Mouse (Mus musculus) midbrain, postnatal 0 days (tissue): Measurements from ENCODE around the gene Ubqln4. TPM values are rescaled to one million over a fixed set of nuclear protein-coding genes. Genes with fewer than 3 reads are reported as not detected.

Source experiments
- ATAC-seq: fragments of 200-750 bp; cut with Nextera tagmentation; 2 replicates; pipeline ENCODE4 v1.8.0; 2017; ENCODE audit warnings: moderate number of reproducible peaks, mild to moderate bottlenecking, moderate TSS enrichment, moderate library complexity; ENCODE audit not compliant: low FRiP score
- DNase-seq: peaks from one replicate; pipeline ENCODE4 v3.0.0-alpha.2; 2015; ENCODE audit warnings: low spot score
- H3K27ac ChIP-seq: fragments of 300-500 bp; sonication (generic); 2 replicates; pipeline ENCODE4 v1.5.1; 2014; ENCODE audit warnings: low read depth, mild to moderate bottlenecking, low read length, mixed read lengths
- H3K27me3 ChIP-seq: fragments of 300-500 bp; sonication (generic); 2 replicates; pipeline ENCODE4 v1.6.1; 2014; ENCODE audit warnings: low read length, control low read depth, mixed read lengths; ENCODE audit not compliant: insufficient read depth
- H3K36me3 ChIP-seq: fragments of 300-500 bp; sonication (generic); 2 replicates; pipeline ENCODE4 v1.6.1; 2014; ENCODE audit warnings: low read length, control low read depth, mixed read lengths; ENCODE audit not compliant: insufficient read depth
- H3K4me1 ChIP-seq: fragments of 300-500 bp; sonication (generic); 2 replicates; pipeline ENCODE4 v1.6.1; 2014; ENCODE audit warnings: mild to moderate bottlenecking, control low read depth, antibody characterized with exemption, low read length, mixed read lengths; ENCODE audit not compliant: insufficient read depth
- H3K4me2 ChIP-seq: fragments of 300-500 bp; sonication (generic); 2 replicates; pipeline ENCODE4 v1.6.1; 2014; ENCODE audit warnings: low read depth, mild to moderate bottlenecking, low read length, mixed read lengths; ENCODE audit not compliant: poor library complexity, severe bottlenecking
- H3K4me3 ChIP-seq: fragments of 300-500 bp; sonication (generic); 2 replicates; pipeline ENCODE4 v1.5.1; 2014; ENCODE audit warnings: low read depth, mild to moderate bottlenecking, low read length, moderate library complexity
- H3K9ac ChIP-seq: fragments of 300-500 bp; sonication (generic); replicated peaks from 2 replicates; pipeline ENCODE4 v1.6.1; 2014; ENCODE audit warnings: mild to moderate bottlenecking, low read length, moderate library complexity, mixed read lengths; ENCODE audit not compliant: poor library complexity, severe bottlenecking
- H3K9me3 ChIP-seq: fragments of 300-500 bp; sonication (generic); 2 replicates; pipeline ENCODE4 v1.6.1; 2016; ENCODE audit warnings: low read length, control low read depth
- CTCF ChIP-seq: IDR thresholded peaks from 2 replicates; pipeline ENCODE4 v1.5.1; 2016; ENCODE audit warnings: antibody characterized with exemption, mild to moderate bottlenecking
- WGBS: fragments of 180-500 bp; shearing (Covaris S2); extraction: QIAGEN DNeasy Blood & Tissue Kit; methylation state at CpG from one replicate; pipeline ENCODE4 v1.1.7; 2014; 5-methylcytosine and 5-hydroxymethylcytosine counted together
- polyA plus RNA-seq: library from polyadenylated mRNA; unstranded; fragments of >200 nt; fragmentation: Nextera tagmentation; extraction: Ambion mirVana; gene quantifications from 2 replicates; pipeline ENCODE4 v1.2.1, GENCODE M21; 2015
- total RNA-seq: library from RNA; depleted of rRNA; stranded (reverse); fragments of >200 nt; gene quantifications from 2 replicates; pipeline ENCODE4 v1.2.3, GENCODE M21; 2014

Ubqln4 gene
- total and polyA plus RNA-seq, 2 experiments from 2014 or later = 30.4 to 120 TPM

- Histone ChIP-seq H3K9me3 (no peaks in the 10 kb centered on the region), H3K4me1 (no peaks in the 10 kb centered on the region), H3K4me3 (no peak overlapping the region), H3K4me2 (no peak overlapping the region), H3K36me3 (peaks cover 52% of the 10 kb centered on the region), H3K27me3 (no peaks in the 10 kb centered on the region), H3K27ac (no peak overlapping the region), H3K9ac (no peak overlapping the region)
- no peak for TF ChIP-seq CTCF
- no peak for DNase-seq
- ATAC-seq = no peak
- WGBS = 96% methylated on average over 2 of the region's 2 CpGs
Observed at GRCm38 (mm10) chr3:88569093-88569492, 15.5 kb downstream of the Ubqln4 start.

GRCm38 (mm10) chr3:88569694-88570093 lies 16.1 kb downstream of the Ubqln4 start:
- H3K9me3 ChIP-seq = no peaks in the 10 kb centered on the region
- no peak overlapping the region for H3K4me3 ChIP-seq
- no peak overlapping the region for H3K27ac ChIP-seq
- DNase-seq = no peak
- H3K4me2 ChIP-seq = no peak overlapping the region
- 94% methylated on average over 5 of the region's 5 CpGs for WGBS
- no peaks in the 10 kb centered on the region for H3K27me3 ChIP-seq
- no peak for ATAC-seq
- no peak overlapping the region for H3K9ac ChIP-seq
- no peaks in the 10 kb centered on the region for H3K4me1 ChIP-seq
- no peak for TF ChIP-seq CTCF
- peaks cover 47% of the 10 kb centered on the region for H3K36me3 ChIP-seq

- H3K4me2 ChIP-seq = no peak overlapping the region
- H3K9me3 ChIP-seq = no peaks in the 10 kb centered on the region
- no peak overlapping the region for H3K4me3 ChIP-seq
- no peaks in the 10 kb centered on the region for H3K27me3 ChIP-seq
- H3K27ac ChIP-seq = no peak overlapping the region
- no peak for TF ChIP-seq CTCF
- H3K36me3 ChIP-seq = peaks cover 41% of the 10 kb centered on the region
- DNase-seq = no peak
- ATAC-seq = no peak
- 93% methylated on average over 10 of the region's 10 CpGs for WGBS
- H3K9ac ChIP-seq = no peak overlapping the region
- H3K4me1 ChIP-seq = no peaks in the 10 kb centered on the region
Observed at GRCm38 (mm10) chr3:88570341-88570740, 16.8 kb downstream of the Ubqln4 start.

GRCm38 (mm10) chr3:88571856-88572255 lies 18.3 kb downstream of the Ubqln4 start:
- peaks cover 28% of the 10 kb centered on the region for H3K36me3 ChIP-seq
- no peaks in the 10 kb centered on the region for H3K27me3 ChIP-seq
- no peak overlapping the region for H3K4me3 ChIP-seq
- no peak for ATAC-seq
- WGBS = 83% methylated on average over 1 of the region's 1 CpGs
- no peaks in the 10 kb centered on the region for H3K4me1 ChIP-seq
- no peaks in the 10 kb centered on the region for H3K9me3 ChIP-seq
- H3K9ac ChIP-seq = no peak overlapping the region
- DNase-seq = no peak
- no peak for TF ChIP-seq CTCF
- no peak overlapping the region for H3K4me2 ChIP-seq
- no peak overlapping the region for H3K27ac ChIP-seq

GRCm38 (mm10) chr3:88572835-88573234 lies 19.3 kb downstream of the Ubqln4 start:
- H3K4me2 ChIP-seq = no peak overlapping the region
- TF ChIP-seq CTCF = no peak
- no peak for DNase-seq
- H3K36me3 ChIP-seq = peaks cover 21% of the 10 kb centered on the region
- no peaks in the 10 kb centered on the region for H3K9me3 ChIP-seq
- H3K27ac ChIP-seq = no peak overlapping the region
- H3K27me3 ChIP-seq = no peaks in the 10 kb centered on the region
- no peaks in the 10 kb centered on the region for H3K4me1 ChIP-seq
- H3K4me3 ChIP-seq = no peak overlapping the region
- no peak overlapping the region for H3K9ac ChIP-seq
- 89% methylated on average over 2 of the region's 2 CpGs for WGBS
- no peak for ATAC-seq

- WGBS = 92% methylated on average over 2 of the region's 2 CpGs
- no peaks in the 10 kb centered on the region for H3K27me3 ChIP-seq
Observed at GRCm38 (mm10) chr3:88573810-88574209, 20.3 kb downstream of the Ubqln4 start.

More at GRCm38 (mm10) chr3:88573810-88574209, 20.3 kb downstream of the Ubqln4 start:
- no peak overlapping the region for H3K27ac ChIP-seq
- H3K4me3 ChIP-seq = no peak overlapping the region
- no peak for ATAC-seq
- peaks cover 12% of the 10 kb centered on the region for H3K36me3 ChIP-seq
- H3K9ac ChIP-seq = no peak overlapping the region
- no peaks in the 10 kb centered on the region for H3K9me3 ChIP-seq
- no peak for DNase-seq
- no peaks in the 10 kb centered on the region for H3K4me1 ChIP-seq
- no peak overlapping the region for H3K4me2 ChIP-seq
- TF ChIP-seq CTCF = no peak
